Mouse (Mus musculus): ENCODE results near the gene Cfap43. TPM values are rescaled to one million over a fixed set of nuclear protein-coding genes. Genes with fewer than 3 reads are reported as not detected.

The Cfap43 gene
- total and polyA plus RNA-seq, 2 experiments from 2014 or later = 2.8 TPM

DNA sequence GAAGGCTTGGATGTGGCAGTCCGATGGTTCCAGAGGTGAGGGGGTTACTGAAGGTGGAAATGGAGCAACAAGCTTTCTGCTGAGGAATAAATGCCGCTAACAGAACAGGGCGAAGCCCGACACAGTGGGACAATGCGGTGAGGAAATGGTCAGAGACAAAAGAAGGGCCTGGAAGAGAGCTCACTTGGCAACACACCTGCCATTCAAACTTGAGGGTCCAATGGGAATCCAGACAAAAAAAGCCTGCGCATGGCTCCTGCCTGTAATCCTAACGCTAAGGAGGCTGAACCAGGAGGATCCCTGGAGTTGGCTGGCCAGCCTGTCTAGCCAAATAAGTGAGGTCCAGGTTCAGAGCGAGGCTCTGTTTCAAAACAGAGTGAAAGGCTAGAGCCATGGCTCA, 222.7 kb downstream of the Cfap43 start:
- no peak for DNase-seq (ENCODE audit: low spot score)
- no peak for TF ChIP-seq CTCF (IDR thresholded peaks at IDR 0.05; ENCODE audit: low read depth)
- Histone ChIP-seq H3K4me3 (ENCODE audit: low read length) (no peak overlapping the region), H3K27me3 (ENCODE audit: insufficient read depth, low read length) (no peaks in the 10 kb centered on the region), H3K36me3 (ENCODE audit: insufficient read depth, low read length) (no peaks in the 10 kb centered on the region), H3K9ac (replicated peaks; ENCODE audit: low read length) (no peak overlapping the region), H3K27ac (no peak overlapping the region), H3K9me3 (ENCODE audit: low read length) (no peaks in the 10 kb centered on the region), H3K4me2 (ENCODE audit: low read depth, low read length) (no peak overlapping the region), H3K4me1 (ENCODE audit: insufficient read depth, low read length) (no peaks in the 10 kb centered on the region)
- WGBS = 89% methylated on average over 8 of the region's 8 CpGs
- ATAC-seq = no peak

DNA sequence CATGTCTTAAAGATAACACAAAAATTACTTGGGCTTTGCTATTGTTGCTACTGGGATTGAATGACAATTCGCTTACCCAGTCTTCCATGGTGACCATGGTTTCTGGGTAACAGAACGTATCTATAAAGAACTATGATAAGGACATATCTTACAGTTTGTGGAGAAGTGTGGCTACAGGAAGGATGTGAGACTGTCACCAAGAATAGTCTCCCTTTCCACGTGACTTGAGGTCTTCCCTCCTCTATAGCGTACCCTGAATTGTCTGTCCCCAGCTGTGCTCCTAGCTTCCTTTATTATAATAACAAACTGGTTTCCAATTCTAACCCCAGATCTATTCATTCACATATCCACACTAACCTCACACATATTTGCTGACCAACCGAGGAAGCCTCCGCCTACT, 223.4 kb downstream of the Cfap43 start:
- DNase-seq (ENCODE audit: low spot score) (no peak), ATAC-seq (no peak)
- Histone ChIP-seq H3K9ac (replicated peaks; ENCODE audit: low read length) (no peak overlapping the region), H3K27ac (no peak overlapping the region), H3K9me3 (ENCODE audit: low read length) (no peaks in the 10 kb centered on the region), H3K4me3 (ENCODE audit: low read length) (no peak overlapping the region), H3K4me2 (ENCODE audit: low read depth, low read length) (no peak overlapping the region), H3K36me3 (ENCODE audit: insufficient read depth, low read length) (no peaks in the 10 kb centered on the region), H3K27me3 (ENCODE audit: insufficient read depth, low read length) (no peaks in the 10 kb centered on the region), H3K4me1 (ENCODE audit: insufficient read depth, low read length) (no peaks in the 10 kb centered on the region)
- WGBS = 90% methylated on average over 6 of the region's 6 CpGs
- no peak for TF ChIP-seq CTCF (IDR thresholded peaks at IDR 0.05; ENCODE audit: low read depth)

DNA sequence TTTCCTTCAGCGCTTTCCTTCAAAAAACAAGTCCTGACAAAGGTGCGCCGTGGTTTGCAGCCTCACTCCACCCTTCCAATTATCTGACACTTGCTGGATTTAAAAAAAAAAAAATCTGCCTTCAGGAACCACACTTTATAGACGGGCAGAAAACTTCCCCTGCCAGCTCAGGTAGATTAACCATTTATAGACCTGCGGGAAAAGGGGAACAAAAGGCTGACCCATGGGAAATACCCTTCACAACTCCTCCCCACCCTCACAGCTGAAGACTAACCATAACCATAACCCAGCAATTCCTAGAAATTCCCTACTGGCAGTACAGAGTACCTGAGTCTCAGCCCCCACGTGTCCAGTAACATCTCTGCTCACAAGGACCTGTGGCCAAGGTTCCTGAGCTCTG, 227.1 kb downstream of the Cfap43 start, which contains the start of gene Col17a1:
Gene Col17a1 (minus strand): TSS at position 101 of the 400 bp plus-strand sequence.
- DNase-seq (ENCODE audit: low spot score) (no peak), ATAC-seq (no peak)
- Histone ChIP-seq H3K27me3 (ENCODE audit: insufficient read depth, low read length) (no peaks in the 10 kb centered on the region), H3K4me1 (ENCODE audit: insufficient read depth, low read length) (no peaks in the 10 kb centered on the region), H3K36me3 (ENCODE audit: insufficient read depth, low read length) (no peaks in the 10 kb centered on the region), H3K4me3 (ENCODE audit: low read length) (no peak within 1 kb of the TSS), H3K9me3 (ENCODE audit: low read length) (no peaks in the 10 kb centered on the region), H3K9ac (replicated peaks; ENCODE audit: low read length) (no peak within 1 kb of the TSS), H3K4me2 (ENCODE audit: low read depth, low read length) (no peak within 1 kb of the TSS), H3K27ac (no peak within 1 kb of the TSS)
- no peak for TF ChIP-seq CTCF (IDR thresholded peaks at IDR 0.05; ENCODE audit: low read depth)
- 78% methylated on average over 6 of the region's 6 CpGs for WGBS

DNA sequence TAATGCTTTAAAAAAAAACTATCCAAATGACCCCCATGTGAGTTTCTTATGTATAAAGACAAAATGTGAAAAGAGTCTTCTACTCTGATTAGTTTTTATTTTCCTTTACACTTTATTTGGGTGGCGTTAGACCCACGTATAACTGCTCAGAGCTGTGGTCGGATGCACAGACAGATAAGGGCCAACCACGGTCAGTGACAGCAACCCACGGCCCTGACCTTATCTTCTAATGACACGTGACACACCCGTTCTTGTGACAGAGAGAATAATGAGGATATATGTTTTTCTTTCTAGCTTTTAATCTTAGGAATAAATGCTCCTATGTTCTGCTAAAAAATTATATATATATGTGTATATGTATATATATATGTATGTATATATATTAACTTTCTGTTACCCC, 229.5 kb downstream of the Cfap43 start:
- TF ChIP-seq CTCF (IDR thresholded peaks at IDR 0.05; ENCODE audit: low read depth) = no peak
- ATAC-seq = no peak
- H3K27me3 ChIP-seq (ENCODE audit: insufficient read depth, low read length) = no peaks in the 10 kb centered on the region
- H3K4me1 ChIP-seq (ENCODE audit: insufficient read depth, low read length) = no peaks in the 10 kb centered on the region
- no peak for DNase-seq (ENCODE audit: low spot score)
- no peak overlapping the region for H3K4me3 ChIP-seq (ENCODE audit: low read length)
- H3K9me3 ChIP-seq (ENCODE audit: low read length) = no peaks in the 10 kb centered on the region; the same call in 1 of the 2 replicates
- H3K27ac ChIP-seq = no peak overlapping the region
- H3K4me2 ChIP-seq (ENCODE audit: low read depth, low read length) = no peak overlapping the region
- no peak overlapping the region for H3K9ac ChIP-seq (replicated peaks; ENCODE audit: low read length)
- no peaks in the 10 kb centered on the region for H3K36me3 ChIP-seq (ENCODE audit: insufficient read depth, low read length)
- WGBS = 90% methylated on average over 7 of the region's 7 CpGs

Small RNA genes within 50 kb of the gene (microRNA-seq; reads per million reads assigned to microRNA genes)
- gene Gm22240 (0 reads per million in 2 experiments), gene Mir8090 (0 reads per million in 2 experiments)

Other genes starting within 250 kb of the Cfap43 start
- gene Col17a1, start 227.2 kb downstream of the Cfap43 start, total RNA-seq (2014; rRNA removed) = 0.47 and 0.83 TPM in 2 replicates
- gene Col17a1, start 227.2 kb downstream of the Cfap43 start, polyA plus RNA-seq (2015; fragmentation: Nextera tagmentation; extraction: Ambion mirVana) = 0.42 and 0.61 TPM in 2 replicates
- gene Sfr1, start 187.6 kb downstream of the Cfap43 start, total RNA-seq (2014; rRNA removed) = 38.9 and 43.2 TPM in 2 replicates
- gene Sfr1, start 187.6 kb downstream of the Cfap43 start, polyA plus RNA-seq (2015; fragmentation: Nextera tagmentation; extraction: Ambion mirVana) = 188 and 200 TPM in 2 replicates
- 86.9 and 102 TPM in 2 replicates for gene Gsto1, start 64.3 kb downstream of the Cfap43 start, total RNA-seq (2014; rRNA removed)
- 136 TPM in 2 replicates for gene Gsto1, start 64.3 kb downstream of the Cfap43 start, polyA plus RNA-seq (2015; fragmentation: Nextera tagmentation; extraction: Ambion mirVana)
- 0.26 and 0.29 TPM in 2 replicates for gene Gsto2, start 53.8 kb downstream of the Cfap43 start, total RNA-seq (2014; rRNA removed)
- gene Gsto2, start 53.8 kb downstream of the Cfap43 start, polyA plus RNA-seq (2015; fragmentation: Nextera tagmentation; extraction: Ambion mirVana) = 0.89 and 1.6 TPM in 2 replicates
- gene Itprip, start within 50 bp of the Cfap43 start, total RNA-seq (2014; rRNA removed) = 6.6 and 7.2 TPM in 2 replicates
- 2.7 and 3.1 TPM in 2 replicates for gene Itprip, start within 50 bp of the Cfap43 start, polyA plus RNA-seq (2015; fragmentation: Nextera tagmentation; extraction: Ambion mirVana)
- gene Cfap58, start 18.4 kb upstream of the Cfap43 start, total RNA-seq (2014; rRNA removed) = 0.26 TPM in 1 of 2 replicates, not detected in the other
- 0.68 TPM in 2 replicates for gene Cfap58, start 18.4 kb upstream of the Cfap43 start, polyA plus RNA-seq (2015; fragmentation: Nextera tagmentation; extraction: Ambion mirVana)